Mouse (Mus musculus) bone marrow, adult 2 months (tissue): ENCODE measurements at regions not wholly inside any gene's neighbourhood (a gene's known extent, or its start where the extent isn't known, plus 50 kb on each side); places are given as distances from the start of the nearest gene placed in this dataset.

Source experiments
- CTCF ChIP-seq: fragments of 200-500 bp; IDR thresholded peaks from 2 replicates; pipeline ENCODE4 v1.5.1; 2011; ENCODE audit warnings: low read length, control low read depth; ENCODE audit not compliant: control insufficient read depth, insufficient read depth
- POLR2A ChIP-seq: fragments of 200-500 bp; IDR thresholded peaks from 2 replicates; pipeline ENCODE4 v1.6.1; 2011; ENCODE audit warnings: low read depth, mild to moderate bottlenecking, control low read depth, low read length, borderline replicate concordance; ENCODE audit not compliant: control insufficient read depth

DNA sequence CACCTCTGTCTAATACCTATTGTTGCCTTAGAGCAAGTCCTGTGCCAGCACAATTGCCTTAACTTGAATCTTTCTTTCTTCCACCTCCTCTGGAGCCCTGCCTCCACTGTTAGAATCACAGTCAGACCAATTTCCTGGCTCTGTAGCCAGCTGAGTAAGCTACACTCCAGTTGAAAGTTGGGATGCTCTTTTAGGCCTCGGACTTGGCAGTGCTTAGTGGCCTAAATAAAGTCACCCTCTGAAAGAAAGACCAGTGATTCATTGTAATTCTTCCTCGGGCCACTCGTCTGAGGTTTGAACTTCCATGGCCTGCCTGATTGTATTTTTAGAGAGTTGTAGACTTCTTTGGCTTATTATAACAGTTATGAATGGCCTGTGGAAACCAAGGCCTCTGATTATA is 1376.9 kb downstream of the Gsdmc2 start:
- TF ChIP-seq CTCF (no peak), POLR2A (no peak)
